Mouse (Mus musculus) ES-Bruce4 (cell line): ENCODE data around the gene Wdr43. TPM values are rescaled to one million over a fixed set of nuclear protein-coding genes. Genes with fewer than 3 reads are reported as not detected.

ENCODE experiments used
- H3K27ac ChIP-seq: 2 replicates; pipeline ENCODE4 v1.5.1; 2012; ENCODE audit warnings: low read length, inconsistent platforms; ENCODE audit not compliant: insufficient read depth
- H3K27me3 ChIP-seq: 2 replicates; pipeline ENCODE4 v1.6.1; 2012; ENCODE audit warnings: mild to moderate bottlenecking, low read length, inconsistent platforms; ENCODE audit not compliant: control insufficient read depth, poor library complexity, insufficient read depth, severe bottlenecking
- H3K36me3 ChIP-seq: 2 replicates; pipeline ENCODE4 v1.6.1; 2012; ENCODE audit warnings: inconsistent platforms, mild to moderate bottlenecking, low read length, moderate library complexity; ENCODE audit not compliant: control insufficient read depth, poor library complexity, insufficient read depth, severe bottlenecking
- H3K4me1 ChIP-seq: one replicate; pipeline ENCODE4 v1.8.1; 2011; ENCODE audit warnings: low read length; ENCODE audit not compliant: control insufficient read depth, insufficient read depth
- H3K4me3 ChIP-seq: 2 replicates; pipeline ENCODE4 v1.5.1; 2011; ENCODE audit warnings: low read depth, mild to moderate bottlenecking, low read length
- H3K9ac ChIP-seq: 2 replicates; pipeline ENCODE4 v1.6.1; 2012; ENCODE audit warnings: low read depth, mild to moderate bottlenecking, inconsistent platforms; ENCODE audit not compliant: poor library complexity, severe bottlenecking
- H3K9me3 ChIP-seq: replicated peaks from 2 replicates; pipeline ENCODE4 v1.6.1; 2012; ENCODE audit warnings: mild to moderate bottlenecking, low read length, inconsistent platforms; ENCODE audit not compliant: control insufficient read depth, poor library complexity, insufficient read depth, severe bottlenecking
- CTCF ChIP-seq: IDR thresholded peaks from one replicate; pipeline ENCODE4 v1.8.1; 2011; ENCODE audit warnings: low read depth, low read length
- EP300 ChIP-seq: IDR thresholded peaks from 2 replicates; pipeline ENCODE4 v1.6.1; 2011; ENCODE audit warnings: low read depth, low read length; ENCODE audit not compliant: insufficient read depth
- POLR2A ChIP-seq: IDR thresholded peaks from one replicate; pipeline ENCODE4 v1.8.1; 2011; ENCODE audit warnings: low read length; ENCODE audit not compliant: insufficient read depth
- polyA plus RNA-seq: library from polyadenylated mRNA; stranded (reverse); fragments of >200 nt; gene quantifications from 2 replicates; pipeline ENCODE4 v1.2.4, GENCODE M21; 2011; ENCODE audit warnings: low read depth; ENCODE audit not compliant: missing spikeins, insufficient read depth, insufficient read length

The Wdr43 gene
- polyA plus RNA-seq, result 217 and 240 TPM in 2 replicates

- H3K36me3 ChIP-seq, result peaks cover 11% of the 10 kb centered on the region; the same call in 1 of the 2 replicates
- no peaks in the 10 kb centered on the region for H3K9me3 ChIP-seq
- H3K27me3 ChIP-seq, result no peaks in the 10 kb centered on the region
- H3K4me3 ChIP-seq, result peak within 1 kb of the TSS; percentile 80
- H3K27ac ChIP-seq, result peak within 1 kb of the TSS; percentile 23
- peak within 1 kb of the TSS; percentile 90 for H3K9ac ChIP-seq
- TF ChIP-seq EP300 (0 out of 2 replicates have a peak, but pooled peaks have one; percentile 48), CTCF (no peak), POLR2A (peak; percentile 25)
- no peaks in the 10 kb centered on the region for H3K4me1 ChIP-seq
Observed at GRCm38 (mm10) chr17:71615638-71616318, at the start of gene Wdr43. Wdr43 (plus strand) TSS chr17:71615895.

GRCm38 (mm10) chr17:71579176-71579705 is 36.5 kb upstream of the Wdr43 start:
- Histone ChIP-seq H3K27me3 (no peaks in the 10 kb centered on the region), H3K4me1 (no peaks in the 10 kb centered on the region), H3K9ac (no peak overlapping the region), H3K4me3 (no peak overlapping the region), H3K27ac (no peak overlapping the region), H3K9me3 (no peaks in the 10 kb centered on the region), H3K36me3 (no peaks in the 10 kb centered on the region)
- TF ChIP-seq EP300 (no peak), CTCF (no peak), POLR2A (no peak)

GRCm38 (mm10) chr17:71597881-71598658 is 17.6 kb upstream of the Wdr43 start:
- peak overlapping the region; percentile 97 for H3K4me3 ChIP-seq
- H3K27me3 ChIP-seq, result no peaks in the 10 kb centered on the region
- no peaks in the 10 kb centered on the region for H3K9me3 ChIP-seq
- 0 out of 2 replicates have a peak overlapping the region, but pooled peaks have one; percentile 6 for H3K27ac ChIP-seq
- peaks cover 5% of the 10 kb centered on the region for H3K36me3 ChIP-seq
- no peak for TF ChIP-seq CTCF
- no peak for TF ChIP-seq POLR2A
- no peak for TF ChIP-seq EP300
- H3K9ac ChIP-seq, result peak overlapping the region; percentile 87
- no peaks in the 10 kb centered on the region for H3K4me1 ChIP-seq

GRCm38 (mm10) chr17:71598659-71599554 is 16.8 kb upstream of the Wdr43 start:
- H3K27ac ChIP-seq, result peak overlapping the region; percentile 4; the same call in 1 of the 2 replicates
- H3K9me3 ChIP-seq, result no peaks in the 10 kb centered on the region
- peak overlapping the region; percentile 97 for H3K4me3 ChIP-seq
- H3K36me3 ChIP-seq, result peaks cover 4% of the 10 kb centered on the region
- H3K27me3 ChIP-seq, result no peaks in the 10 kb centered on the region
- peak; percentile 10 for TF ChIP-seq POLR2A
- no peak for TF ChIP-seq EP300
- H3K4me1 ChIP-seq, result no peaks in the 10 kb centered on the region
- H3K9ac ChIP-seq, result peak overlapping the region; percentile 87

DNA sequence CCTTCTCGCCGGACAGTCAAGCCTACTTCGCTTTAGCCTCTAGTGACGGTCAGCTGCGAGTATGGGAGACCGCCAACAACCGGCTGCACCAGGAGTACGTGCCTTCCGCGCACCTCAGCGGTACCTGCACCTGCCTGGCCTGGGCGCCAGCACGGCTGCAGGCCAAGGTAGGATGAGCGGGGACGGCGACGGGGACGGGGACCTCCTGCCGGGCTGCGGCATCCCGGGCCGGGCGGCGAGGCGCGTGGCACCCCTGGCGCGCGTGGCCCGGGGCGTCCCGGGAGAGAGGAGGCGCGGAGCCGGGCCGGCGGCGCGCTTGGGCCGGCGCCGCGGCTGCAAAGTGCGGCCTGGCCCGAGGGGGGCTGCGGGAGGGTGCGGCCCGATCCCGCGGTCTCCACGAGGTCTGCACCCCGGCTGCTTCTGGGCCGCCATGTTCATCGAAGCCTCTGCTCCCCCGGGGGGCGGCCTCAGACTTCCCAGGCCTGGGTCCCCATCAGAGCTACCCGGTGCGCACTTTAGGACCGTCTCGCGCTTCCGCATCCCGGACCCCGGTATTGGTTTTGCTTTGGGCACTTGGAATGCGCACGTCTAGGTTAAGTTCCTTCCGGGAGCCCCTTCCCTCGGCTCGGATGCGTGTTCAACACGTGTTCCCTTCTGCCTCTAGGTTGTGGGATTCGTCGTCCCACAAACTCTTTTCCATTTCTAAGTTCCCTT is 781 bp downstream of the Wdr43 start:
- no peaks in the 10 kb centered on the region for H3K27me3 ChIP-seq
- peak overlapping the region; percentile 90 for H3K9ac ChIP-seq
- TF ChIP-seq EP300 (no peak), POLR2A (no peak), CTCF (no peak)
- peaks cover 13% of the 10 kb centered on the region for H3K36me3 ChIP-seq
- H3K4me3 ChIP-seq, result peak overlapping the region; percentile 80
- H3K9me3 ChIP-seq, result no peaks in the 10 kb centered on the region
- no peaks in the 10 kb centered on the region for H3K4me1 ChIP-seq
- H3K27ac ChIP-seq, result peak overlapping the region; percentile 23
